Mouse (Mus musculus) stomach, embryonic 15.5 days (tissue): ENCODE results near the gene Itgb5. TPM values are rescaled to one million over a fixed set of nuclear protein-coding genes. Genes with fewer than 3 reads are reported as not detected.

Experiments used
- ATAC-seq: fragments of 200-750 bp; cut with Nextera tagmentation; 2 replicates; pipeline ENCODE4 v1.8.0; 2017; ENCODE audit warnings: low read depth, moderate number of reproducible peaks, moderate TSS enrichment; ENCODE audit not compliant: insufficient read depth, low FRiP score
- H3K27ac ChIP-seq: fragments of 300-500 bp; sonication (generic); 2 replicates; pipeline ENCODE4 v1.5.1; 2015; ENCODE audit warnings: mild to moderate bottlenecking, inconsistent platforms
- H3K27me3 ChIP-seq: fragments of 300-500 bp; sonication (generic); replicated peaks from 2 replicates; pipeline ENCODE4 v1.6.1; 2015; ENCODE audit warnings: inconsistent platforms
- H3K36me3 ChIP-seq: fragments of 300-500 bp; sonication (generic); 2 replicates; pipeline ENCODE4 v1.6.1; 2015; ENCODE audit warnings: inconsistent platforms
- H3K4me1 ChIP-seq: fragments of 300-500 bp; sonication (generic); 2 replicates; pipeline ENCODE4 v1.6.1; 2015; ENCODE audit warnings: inconsistent platforms
- H3K4me2 ChIP-seq: fragments of 300-500 bp; sonication (generic); 2 replicates; pipeline ENCODE4 v1.6.1; 2015; ENCODE audit warnings: mild to moderate bottlenecking, inconsistent platforms
- H3K4me3 ChIP-seq: fragments of 300-500 bp; sonication (generic); replicated peaks from 2 replicates; pipeline ENCODE4 v1.5.1; 2015; ENCODE audit warnings: inconsistent platforms
- H3K9ac ChIP-seq: fragments of 300-500 bp; sonication (generic); 2 replicates; pipeline ENCODE4 v1.6.1; 2015; ENCODE audit warnings: inconsistent platforms
- H3K9me3 ChIP-seq: fragments of 300-500 bp; sonication (generic); 2 replicates; pipeline ENCODE4 v1.6.1; 2016; ENCODE audit warnings: inconsistent platforms
- WGBS: fragments of 180-500 bp; shearing (Covaris S2); methylation state at CpG from one replicate; pipeline ENCODE4 v1.1.7; 2015; 5-methylcytosine and 5-hydroxymethylcytosine counted together
- polyA plus RNA-seq: library from polyadenylated mRNA; unstranded; fragments of >200 nt; fragmentation: Nextera tagmentation; extraction: Ambion mirVana; gene quantifications from 2 replicates; pipeline ENCODE4 v1.2.1, GENCODE M21; 2015

Gene Itgb5
- polyA plus RNA-seq, 1 experiment from 2014 or later, result 50.2 TPM

DNA sequence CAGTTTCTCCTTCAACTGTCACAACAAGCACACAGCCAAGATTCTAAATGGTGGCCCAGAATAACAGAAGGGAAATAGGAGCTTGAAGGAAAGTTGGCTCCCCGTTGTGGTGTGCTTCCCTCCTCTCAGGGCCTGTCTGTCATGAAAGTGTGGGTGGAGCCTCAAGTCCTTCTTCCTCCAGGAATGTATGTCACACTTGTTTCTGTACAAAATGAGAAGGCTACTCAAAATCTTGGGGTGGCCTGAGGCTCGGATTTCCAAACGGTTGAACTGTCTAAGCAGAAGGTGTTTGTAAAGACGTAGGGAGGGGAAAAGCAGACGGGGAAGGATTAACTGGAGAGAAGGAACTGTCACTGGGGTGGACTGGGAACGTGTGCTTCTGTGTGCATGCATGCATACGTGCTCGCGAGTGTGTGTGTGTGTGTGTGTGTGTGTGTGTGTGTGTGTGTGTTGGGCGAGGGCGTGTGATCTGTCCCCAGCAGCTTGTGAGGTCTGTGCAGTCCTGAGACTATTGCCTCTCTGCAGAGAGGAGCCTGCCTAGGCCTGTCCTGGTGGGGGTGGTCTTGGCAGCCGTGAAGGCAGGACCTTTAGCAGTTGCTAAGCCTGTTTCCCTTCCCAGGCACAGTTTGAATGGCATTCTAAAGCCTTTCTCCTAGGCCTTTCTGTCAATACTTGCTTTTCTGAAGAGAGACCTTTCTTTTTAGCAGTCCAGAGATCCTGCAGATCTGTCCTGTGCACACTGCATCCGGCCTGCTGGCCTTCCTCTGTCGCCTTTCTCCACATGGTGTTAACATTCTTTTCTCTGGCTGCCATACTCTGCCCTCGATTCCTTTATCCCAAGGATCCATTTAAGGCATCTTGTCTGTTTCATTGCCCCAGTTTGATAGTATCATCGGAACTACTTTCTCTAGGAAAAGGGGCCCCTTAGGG, 53.8 kb downstream of the Itgb5 start:
- WGBS, result 26% methylated on average over 16 of the region's 16 CpGs
- Histone ChIP-seq H3K36me3 (no peaks in the 10 kb centered on the region), H3K4me1 (peaks cover 46% of the 10 kb centered on the region), H3K9me3 (no peaks in the 10 kb centered on the region), H3K9ac (no peak overlapping the region), H3K4me3 (no peak overlapping the region), H3K27me3 (no peaks in the 10 kb centered on the region), H3K4me2 (peak overlapping the region; percentile 14; the same call in 1 of the 2 replicates), H3K27ac (peak overlapping the region; percentile 92)
- peak; percentile 57; the same call in 1 of the 2 replicates for ATAC-seq

DNA sequence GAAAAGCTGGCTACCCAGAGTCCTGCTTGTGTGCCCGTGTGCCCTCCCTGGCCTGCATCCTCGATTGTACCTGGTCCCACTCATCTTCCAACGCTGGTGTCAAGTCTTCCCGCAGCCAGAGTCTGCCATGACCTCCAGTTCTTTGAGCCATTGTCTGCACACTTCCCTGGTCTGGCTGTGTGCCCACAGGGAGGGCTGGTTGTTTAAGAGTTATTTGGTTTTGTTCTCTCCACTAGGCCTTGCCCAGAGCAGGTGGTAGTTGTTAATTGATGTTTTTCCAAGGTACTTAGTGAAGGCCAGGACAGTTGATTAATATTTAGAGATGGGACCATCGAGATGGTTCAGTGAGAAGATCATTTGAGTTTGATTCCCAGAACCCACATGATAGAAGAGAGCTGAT, 54.7 kb downstream of the Itgb5 start:
- peaks cover 45% of the 10 kb centered on the region for H3K4me1 ChIP-seq
- H3K9ac ChIP-seq, result no peak overlapping the region
- H3K9me3 ChIP-seq, result no peaks in the 10 kb centered on the region
- H3K36me3 ChIP-seq, result no peaks in the 10 kb centered on the region
- WGBS, result 60% methylated on average over 5 of the region's 5 CpGs
- H3K4me2 ChIP-seq, result no peak overlapping the region
- H3K27me3 ChIP-seq, result no peaks in the 10 kb centered on the region
- ATAC-seq, result no peak
- H3K27ac ChIP-seq, result peak overlapping the region; percentile 92
- H3K4me3 ChIP-seq, result no peak overlapping the region

DNA sequence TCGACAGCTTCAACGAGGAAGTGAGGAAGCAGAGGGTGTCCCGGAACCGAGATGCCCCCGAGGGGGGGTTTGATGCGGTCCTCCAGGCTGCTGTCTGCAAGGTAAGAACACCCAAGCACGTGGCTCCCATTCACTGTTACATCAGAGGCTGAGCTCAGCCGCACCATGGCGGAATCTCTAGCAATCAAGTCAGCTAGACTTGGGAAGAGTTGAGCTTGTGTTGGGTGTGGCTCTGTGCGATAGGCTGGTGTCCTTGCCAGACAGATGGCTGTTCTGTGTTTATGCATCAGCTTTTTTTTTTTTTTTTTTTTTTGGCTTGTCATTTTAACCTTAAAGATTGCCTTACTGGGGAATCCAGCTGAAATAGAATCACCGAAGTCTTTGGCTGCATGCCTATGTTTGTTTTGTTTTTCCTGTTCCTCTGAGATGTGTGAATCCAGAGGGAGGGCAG, 55.6 kb downstream of the Itgb5 start:
- peaks cover 45% of the 10 kb centered on the region for H3K4me1 ChIP-seq
- no peaks in the 10 kb centered on the region for H3K9me3 ChIP-seq
- H3K4me3 ChIP-seq, result no peak overlapping the region
- ATAC-seq, result no peak
- no peaks in the 10 kb centered on the region for H3K27me3 ChIP-seq
- peak overlapping the region; percentile 92; the same call in 1 of the 2 replicates for H3K27ac ChIP-seq
- H3K4me2 ChIP-seq, result no peak overlapping the region
- WGBS, result 50% methylated on average over 11 of the region's 11 CpGs
- no peaks in the 10 kb centered on the region for H3K36me3 ChIP-seq
- H3K9ac ChIP-seq, result no peak overlapping the region

DNA sequence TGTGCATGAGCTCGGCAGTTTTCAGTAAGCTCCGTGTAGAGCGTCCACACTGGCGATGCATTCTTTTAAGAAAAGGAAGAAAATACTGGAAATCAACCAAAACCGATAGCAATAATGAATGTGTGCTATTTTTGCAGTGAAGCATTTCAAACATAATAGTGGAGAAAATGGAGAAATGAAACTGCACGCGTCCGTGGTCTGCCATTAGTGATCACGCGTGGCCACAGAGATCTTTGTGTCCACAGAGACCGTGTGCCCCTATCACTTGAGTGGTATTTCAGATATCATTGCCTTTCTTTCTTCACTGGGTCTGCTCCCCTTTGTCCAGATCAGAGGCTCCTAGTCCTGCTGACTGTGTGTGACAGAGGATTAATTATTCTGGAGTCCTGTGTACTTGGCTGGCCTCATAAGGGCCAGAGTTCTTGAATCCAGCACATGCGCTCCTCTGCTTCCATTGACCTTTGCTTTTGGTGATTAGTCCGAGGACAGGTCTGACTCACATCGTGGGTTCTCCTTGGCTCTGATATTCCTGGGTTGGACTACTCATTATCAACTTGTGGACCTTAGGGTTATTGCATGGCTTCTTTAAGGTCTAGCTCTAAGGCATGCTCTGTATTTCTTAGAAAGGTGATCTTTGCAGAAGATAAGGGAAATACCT, 56.3 kb downstream of the Itgb5 start:
- Histone ChIP-seq H3K27me3 (no peaks in the 10 kb centered on the region), H3K36me3 (no peaks in the 10 kb centered on the region), H3K4me3 (no peak overlapping the region), H3K9me3 (no peaks in the 10 kb centered on the region), H3K4me2 (no peak overlapping the region), H3K4me1 (peaks cover 51% of the 10 kb centered on the region), H3K27ac (peak overlapping the region; percentile 9), H3K9ac (no peak overlapping the region)
- no peak for ATAC-seq
- 74% methylated on average over 14 of the region's 14 CpGs for WGBS

DNA sequence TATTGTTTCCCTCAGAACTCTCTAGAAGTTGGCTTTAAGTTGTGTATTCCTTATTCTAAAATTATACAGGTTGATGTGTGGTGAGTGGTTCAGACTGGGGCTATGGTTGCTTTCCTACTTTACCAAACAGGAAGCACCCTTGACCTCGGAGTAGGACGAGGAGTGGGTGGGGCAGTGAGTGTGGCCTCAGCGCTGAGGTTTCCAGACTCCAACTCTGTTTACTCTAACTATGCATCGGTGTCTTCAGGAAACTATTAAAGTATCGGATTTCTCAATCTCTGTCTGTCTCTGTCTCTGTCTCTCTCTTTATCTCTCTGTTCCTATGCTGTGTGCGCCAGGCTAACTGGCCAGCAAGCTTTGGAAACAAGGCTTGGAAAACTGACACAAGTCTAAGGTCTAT, 57.2 kb downstream of the Itgb5 start:
- WGBS, result 18% methylated on average over 6 of the region's 6 CpGs
- H3K27ac ChIP-seq, result 0 out of 2 replicates have a peak overlapping the region, but pooled peaks have one; percentile 31
- no peak overlapping the region for H3K9ac ChIP-seq
- no peaks in the 10 kb centered on the region for H3K27me3 ChIP-seq
- H3K4me2 ChIP-seq, result no peak overlapping the region
- H3K36me3 ChIP-seq, result no peaks in the 10 kb centered on the region
- H3K4me3 ChIP-seq, result no peak overlapping the region
- H3K4me1 ChIP-seq, result peaks cover 60% of the 10 kb centered on the region
- no peaks in the 10 kb centered on the region for H3K9me3 ChIP-seq
- no peak for ATAC-seq

DNA sequence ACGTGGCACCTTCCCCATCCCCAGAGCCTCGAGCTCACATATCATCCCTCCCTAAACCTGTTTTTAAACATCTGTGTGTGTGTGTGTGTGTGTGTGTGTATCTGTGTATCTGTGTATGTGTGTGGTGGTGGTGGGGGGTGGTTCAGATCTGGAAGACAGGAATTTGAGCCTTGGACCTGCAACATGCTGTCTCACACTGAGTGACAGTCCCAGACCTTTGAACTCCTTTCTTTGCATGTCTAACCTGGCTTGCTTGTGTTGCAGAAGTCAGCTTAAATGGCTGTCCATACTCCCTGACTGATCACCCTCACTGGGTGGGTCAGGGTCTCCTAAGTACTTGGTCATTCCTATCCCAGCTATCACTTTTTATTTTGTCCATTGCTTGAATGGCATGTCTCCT, 58.5 kb downstream of the Itgb5 start:
- no peak overlapping the region for H3K4me2 ChIP-seq
- no peaks in the 10 kb centered on the region for H3K9me3 ChIP-seq
- no peak for ATAC-seq
- no peak overlapping the region for H3K9ac ChIP-seq
- H3K36me3 ChIP-seq, result no peaks in the 10 kb centered on the region
- H3K4me3 ChIP-seq, result no peak overlapping the region
- H3K27ac ChIP-seq, result no peak overlapping the region
- H3K27me3 ChIP-seq, result no peaks in the 10 kb centered on the region
- peaks cover 59% of the 10 kb centered on the region for H3K4me1 ChIP-seq
- 78% methylated on average over 2 of the region's 2 CpGs for WGBS

DNA sequence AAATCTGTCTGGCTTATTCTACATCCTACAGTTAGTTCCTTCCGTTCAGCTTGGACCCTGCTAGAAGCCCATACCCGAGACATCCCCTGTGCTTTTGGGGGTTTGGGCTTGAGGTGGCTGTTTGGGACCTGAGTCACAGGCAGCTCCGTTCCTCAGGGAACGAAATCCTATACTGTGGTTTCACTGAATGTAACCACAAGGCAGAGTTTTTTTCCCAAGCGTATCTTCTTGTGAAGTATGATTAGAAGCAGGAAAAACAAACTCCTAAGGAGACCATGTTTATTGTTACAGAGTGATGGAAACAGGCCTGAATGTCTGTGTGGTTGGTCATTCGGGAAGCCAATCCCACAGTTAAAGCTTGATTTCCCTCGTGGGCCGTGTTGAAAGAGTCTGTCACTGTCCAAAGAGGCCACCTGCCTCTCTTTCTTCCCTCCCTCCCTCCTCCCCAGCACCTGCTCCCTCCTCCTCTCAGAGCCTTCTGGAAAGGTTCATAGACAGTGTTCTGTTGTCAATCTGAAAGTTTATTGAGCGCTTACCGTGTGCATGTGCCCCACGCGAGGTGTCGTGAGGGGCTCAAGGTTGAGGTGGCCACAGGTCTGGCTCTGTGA, 59.6 kb downstream of the Itgb5 start:
- Histone ChIP-seq H3K4me2 (no peak overlapping the region), H3K36me3 (no peaks in the 10 kb centered on the region), H3K9me3 (no peaks in the 10 kb centered on the region), H3K4me3 (no peak overlapping the region), H3K4me1 (peaks cover 48% of the 10 kb centered on the region), H3K27ac (no peak overlapping the region), H3K9ac (no peak overlapping the region), H3K27me3 (no peaks in the 10 kb centered on the region)
- no peak for ATAC-seq
- WGBS, result 80% methylated on average over 13 of the region's 13 CpGs

DNA sequence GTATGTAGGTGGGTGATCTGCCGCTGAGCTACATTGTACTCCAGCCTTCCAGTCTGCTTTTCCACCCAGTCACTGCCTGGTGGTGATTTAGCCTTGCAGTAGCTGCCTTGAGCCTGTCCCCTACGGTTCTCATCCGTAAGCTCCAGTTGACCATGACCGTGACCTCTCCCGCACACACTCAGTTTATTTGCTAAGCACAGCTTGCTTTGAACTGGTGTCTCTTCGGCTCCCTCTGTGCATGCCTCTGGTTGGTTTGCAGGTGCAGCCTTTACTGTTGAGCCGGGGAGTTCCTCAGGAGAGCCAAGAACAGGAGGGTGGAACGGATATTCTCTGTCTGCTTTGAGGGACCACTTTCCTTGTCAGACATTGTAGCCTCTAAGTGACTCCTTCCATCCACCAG, 61.6 kb downstream of the Itgb5 start:
- no peak for ATAC-seq
- no peak overlapping the region for H3K4me3 ChIP-seq
- 41% methylated on average over 8 of the region's 8 CpGs for WGBS
- H3K27me3 ChIP-seq, result no peaks in the 10 kb centered on the region
- H3K4me2 ChIP-seq, result no peak overlapping the region
- no peaks in the 10 kb centered on the region for H3K36me3 ChIP-seq
- peak overlapping the region; percentile 77 for H3K27ac ChIP-seq
- no peak overlapping the region for H3K9ac ChIP-seq
- no peaks in the 10 kb centered on the region for H3K9me3 ChIP-seq
- H3K4me1 ChIP-seq, result peaks cover 41% of the 10 kb centered on the region

DNA sequence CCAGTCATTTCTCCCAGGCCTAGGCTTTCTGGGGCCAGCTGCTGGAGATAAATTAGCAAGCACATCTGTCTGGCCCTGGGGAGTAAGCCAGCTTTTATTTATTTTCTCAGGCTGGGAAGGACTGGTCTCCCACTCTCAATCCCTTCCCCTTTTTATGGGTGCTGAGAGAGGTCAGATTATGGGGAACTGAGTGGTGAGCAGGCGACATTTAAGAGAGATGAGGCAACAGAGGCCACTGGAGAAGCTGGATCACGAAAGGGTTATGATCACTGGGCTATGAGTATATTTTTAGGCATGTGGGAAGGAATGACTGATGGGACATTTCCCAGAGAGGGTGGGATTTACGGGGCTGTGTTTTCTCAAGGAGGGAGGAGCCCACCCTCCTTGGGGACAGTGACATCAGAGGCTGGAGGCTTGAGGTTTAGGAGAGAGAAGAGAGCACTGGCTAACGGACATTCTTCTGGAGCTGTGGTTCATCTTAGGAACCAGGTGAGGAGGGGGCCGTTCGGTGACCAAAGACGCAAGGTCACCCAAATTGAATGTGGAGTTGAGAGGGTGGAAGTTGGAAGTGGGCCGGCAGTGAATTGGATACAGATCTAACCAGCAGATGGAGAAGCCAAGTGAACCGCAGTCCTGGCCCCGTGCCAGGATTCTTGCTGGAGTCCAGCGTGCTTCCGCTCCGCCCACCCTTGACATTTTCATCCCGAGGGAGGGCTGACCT, 62.3 kb downstream of the Itgb5 start:
- Histone ChIP-seq H3K4me1 (peaks cover 37% of the 10 kb centered on the region), H3K36me3 (no peaks in the 10 kb centered on the region), H3K27ac (peak overlapping the region; percentile 77), H3K4me2 (peak overlapping the region; percentile 42), H3K9ac (no peak overlapping the region), H3K4me3 (no peak overlapping the region; the same call in 1 of the 2 replicates), H3K27me3 (no peaks in the 10 kb centered on the region), H3K9me3 (no peaks in the 10 kb centered on the region)
- 13% methylated on average over 14 of the region's 14 CpGs for WGBS
- peak; percentile 32; the same call in 1 of the 2 replicates for ATAC-seq

DNA sequence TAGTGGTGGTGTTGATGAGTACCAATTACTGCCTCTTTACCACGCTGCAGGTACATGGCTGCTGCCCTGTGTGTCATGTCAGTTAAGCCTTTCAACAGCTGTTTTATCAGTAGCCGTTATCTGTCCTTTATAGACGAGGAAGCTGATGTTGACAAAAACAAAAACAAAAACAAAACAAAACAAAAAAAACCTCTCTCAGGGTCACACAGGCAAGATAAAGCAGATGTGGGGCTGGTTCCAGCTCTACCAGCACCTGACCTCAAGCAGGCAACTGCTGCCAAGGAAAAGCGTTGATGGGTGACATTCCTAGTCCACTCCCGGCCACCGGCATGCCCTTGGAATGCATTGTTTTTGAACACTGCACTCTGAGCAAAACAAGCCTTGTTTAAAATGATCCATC, 63.1 kb downstream of the Itgb5 start:
- no peaks in the 10 kb centered on the region for H3K36me3 ChIP-seq
- no peak overlapping the region for H3K4me3 ChIP-seq
- H3K27me3 ChIP-seq, result no peaks in the 10 kb centered on the region
- H3K9ac ChIP-seq, result no peak overlapping the region
- no peak for ATAC-seq
- no peaks in the 10 kb centered on the region for H3K9me3 ChIP-seq
- WGBS, result 35% methylated on average over 6 of the region's 6 CpGs
- H3K4me1 ChIP-seq, result peaks cover 31% of the 10 kb centered on the region
- H3K27ac ChIP-seq, result 0 out of 2 replicates have a peak overlapping the region, but pooled peaks have one; percentile 77
- H3K4me2 ChIP-seq, result peak overlapping the region; percentile 42; the same call in 1 of the 2 replicates

DNA sequence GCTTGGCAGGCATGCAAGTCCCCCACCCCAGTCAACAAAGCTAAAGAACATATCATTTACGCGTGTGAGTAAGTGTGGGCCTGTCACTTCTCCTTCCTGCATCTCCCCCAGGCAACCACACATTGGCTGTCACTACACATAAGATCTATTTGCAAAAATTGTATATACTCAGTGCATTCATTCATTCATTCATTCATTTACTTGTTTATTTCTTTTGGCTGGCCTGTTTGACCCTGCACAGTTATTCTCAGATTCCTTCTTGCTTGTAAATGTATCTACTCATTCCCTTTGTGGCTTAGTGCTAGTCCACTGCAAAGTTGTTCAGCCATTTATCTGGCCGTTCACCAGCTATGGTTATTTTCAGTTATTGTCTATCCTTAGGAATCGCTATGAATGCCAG, 64.3 kb downstream of the Itgb5 start:
- ATAC-seq, result no peak
- no peaks in the 10 kb centered on the region for H3K9me3 ChIP-seq
- no peak overlapping the region for H3K4me3 ChIP-seq
- H3K4me1 ChIP-seq, result peaks cover 31% of the 10 kb centered on the region
- 72% methylated on average over 4 of the region's 4 CpGs for WGBS
- no peaks in the 10 kb centered on the region for H3K27me3 ChIP-seq
- no peak overlapping the region for H3K27ac ChIP-seq
- H3K4me2 ChIP-seq, result no peak overlapping the region
- no peaks in the 10 kb centered on the region for H3K36me3 ChIP-seq
- H3K9ac ChIP-seq, result no peak overlapping the region
